ENCODE assay signal across 13 mouse cellular contexts in genomic region chr4:137481381-137482030, GRCm38 (mm10). TPM values are rescaled to one million over a fixed set of nuclear protein-coding genes. Genes with fewer than 3 reads are reported as not detected.
A peak's percentile ranks its signal among the peaks of the same experiment; 100 is the strongest.
DNase-seq lines count a peak whose midpoint lies in the region; ATAC-seq lines count a peak whose summit lies in the region.
"Had no signal": no experiment of that assay in that cellular context is flagged by ENCODE, and none has a peak within 500 bp of the region (broad histone marks: within the 10 kb centered on the region; RNA-seq: fewer than 3 reads in every experiment).

No protein-coding gene starts in this region.

- no peak overlapping the region for H3K4me3 ChIP-seq in kidney, embryonic 14.5 days (ENCODE audit: low read length)
- H3K4me3 ChIP-seq in embryonic facial prominence, embryonic 15.5 days (replicated peaks), result no peak overlapping the region
- H3K4me3 ChIP-seq in liver, embryonic 15.5 days (replicated peaks), result no peak overlapping the region

- H3K9ac ChIP-seq in kidney, embryonic 14.5 days (ENCODE audit: low read depth, low read length), result peak overlapping the region; percentile 28; the same call in 1 of the 2 replicates
- H3K9ac ChIP-seq in embryonic facial prominence, embryonic 15.5 days, result no peak overlapping the region
- no peak overlapping the region for H3K9ac ChIP-seq in liver, embryonic 15.5 days
- H3K9ac ChIP-seq: liver, embryonic 14.5 days had no signal

- 0 out of 2 replicates have a peak overlapping the region, but pooled peaks have one; percentile 2 for H3K4me2 ChIP-seq in kidney, embryonic 14.5 days (replicated peaks; ENCODE audit: low read depth, low read length)
- no peak overlapping the region for H3K4me2 ChIP-seq in embryonic facial prominence, embryonic 15.5 days (replicated peaks)
- peak overlapping the region; percentile 34; the same call in 1 of the 2 replicates for H3K4me2 ChIP-seq in liver, embryonic 15.5 days

- H3K27ac ChIP-seq in kidney, embryonic 14.5 days (ENCODE audit: low read depth, low read length), result peak overlapping the region; percentile 92
- H3K27ac ChIP-seq in embryonic facial prominence, embryonic 15.5 days (replicated peaks), result peak overlapping the region; percentile 55
- peak overlapping the region; percentile 68 for H3K27ac ChIP-seq in liver, embryonic 15.5 days (replicated peaks)
- H3K27ac ChIP-seq: liver, embryonic 14.5 days had no signal

- H3K36me3 ChIP-seq in kidney, embryonic 14.5 days (ENCODE audit: control insufficient read depth, insufficient read depth, low read length), result no peaks in the 10 kb centered on the region
- H3K36me3 ChIP-seq in embryonic facial prominence, embryonic 15.5 days, result no peaks in the 10 kb centered on the region
- H3K36me3 ChIP-seq in liver, embryonic 15.5 days (replicated peaks), result no peaks in the 10 kb centered on the region

- no peak for ATAC-seq in kidney, embryonic 14.5 days (ENCODE audit: low FRiP score, low TSS enrichment)
- no peak for ATAC-seq in embryonic facial prominence, embryonic 15.5 days (ENCODE audit: insufficient number of reproducible peaks, low FRiP score, low TSS enrichment, low read depth)
- ATAC-seq in liver, embryonic 15.5 days (ENCODE audit: insufficient read depth), result 0 out of 2 replicates have a peak, but pooled peaks have one; percentile 11

- 35% methylated on average over 13 of the region's 13 CpGs for WGBS in kidney, embryonic 14.5 days
- WGBS in embryonic facial prominence, embryonic 15.5 days, result 46% methylated on average over 13 of the region's 13 CpGs
- 65% methylated on average over 13 of the region's 13 CpGs for WGBS in liver, embryonic 15.5 days (ENCODE audit: insufficient replicate concordance)

- no peaks in the 10 kb centered on the region for H3K9me3 ChIP-seq in kidney, embryonic 14.5 days (ENCODE audit: control insufficient read depth, low read length)
- H3K9me3 ChIP-seq in embryonic facial prominence, embryonic 15.5 days (replicated peaks), result no peaks in the 10 kb centered on the region
- no peaks in the 10 kb centered on the region for H3K9me3 ChIP-seq in liver, embryonic 15.5 days (replicated peaks)

- H3K4me1 ChIP-seq in kidney, embryonic 14.5 days (ENCODE audit: control insufficient read depth, insufficient read depth, low read length), result peaks cover 92% of the 10 kb centered on the region
- peaks cover 91% of the 10 kb centered on the region for H3K4me1 ChIP-seq in embryonic facial prominence, embryonic 15.5 days
- peaks cover 79% of the 10 kb centered on the region for H3K4me1 ChIP-seq in liver, embryonic 15.5 days (replicated peaks)

- DNase-seq in adrenal gland, postnatal 10 days, result peak; percentile 14
- DNase-seq in adrenal gland, postnatal 14 days, result no peak
- DNase-seq in kidney, postnatal 25 days, result no peak
- no peak for DNase-seq in neural tube, embryonic 10.5 days (ENCODE audit: extremely low spot score, low spot score)
- no peak for DNase-seq in layer of hippocampus, adult 9-10 months (ENCODE audit: low spot score)
- DNase-seq: adrenal gland, adult 2 months; cerebellum, adult 2 months had no signal

- H3K27me3 ChIP-seq in kidney, embryonic 14.5 days (ENCODE audit: control insufficient read depth, insufficient read depth, low read length), result no peaks in the 10 kb centered on the region
- no peaks in the 10 kb centered on the region for H3K27me3 ChIP-seq in embryonic facial prominence, embryonic 15.5 days
- no peaks in the 10 kb centered on the region for H3K27me3 ChIP-seq in liver, embryonic 15.5 days

RNA-seq across cellular contexts. Expression of gene Hspg2, which starts 12.9 kb away (rescaled TPM):
- 100 to 1,000 TPM; 191 to 264 TPM for total RNA-seq in adrenal gland, postnatal 10 days (2021)
- 230 and 242 TPM in 2 replicates for total RNA-seq in adrenal gland, postnatal 14 days (2021)
- polyA plus RNA-seq in kidney, embryonic 14.5 days (2014; fragmentation: Nextera tagmentation; extraction: Ambion mirVana), result 39.6 and 56.2 TPM in 2 replicates
- polyA plus RNA-seq in embryonic facial prominence, embryonic 15.5 days (2015; fragmentation: Nextera tagmentation; extraction: Ambion mirVana), result 48.5 and 49.1 TPM in 2 replicates
- polyA plus RNA-seq in liver, embryonic 15.5 days (2015; fragmentation: Nextera tagmentation; extraction: Ambion mirVana), result 3.9 and 5.1 TPM in 2 replicates
- total RNA-seq: hematopoietic stem cell, adult 5-6 weeks had no signal

RNA-seq across cellular contexts. Expression of gene 1700013G24Rik, which starts 28.4 kb away (rescaled TPM):
- not detected for total RNA-seq in adrenal gland, postnatal 10 days (2021)
- not detected in 2 replicates for total RNA-seq in adrenal gland, postnatal 14 days (2021)
- polyA plus RNA-seq in kidney, embryonic 14.5 days (2014; fragmentation: Nextera tagmentation; extraction: Ambion mirVana), result not detected in 2 replicates
- not detected in 2 replicates for polyA plus RNA-seq in embryonic facial prominence, embryonic 15.5 days (2015; fragmentation: Nextera tagmentation; extraction: Ambion mirVana)
- not detected in 2 replicates for polyA plus RNA-seq in liver, embryonic 15.5 days (2015; fragmentation: Nextera tagmentation; extraction: Ambion mirVana)
- total RNA-seq: adrenal gland, adult 2 months; hematopoietic stem cell, adult 5-6 weeks; layer of hippocampus, adult 8-10 months had no signal
- polyA plus RNA-seq: adrenal gland, adult 2 months; cerebellum, adult 2 months; liver, embryonic 14.5 days had no signal

RNA-seq across cellular contexts. Expression of gene Cela3b, which starts 51.2 kb away (rescaled TPM):
- not detected for total RNA-seq in adrenal gland, postnatal 10 days (2021)
- total RNA-seq in adrenal gland, postnatal 14 days (2021), result not detected in 2 replicates
- not detected in 2 replicates for polyA plus RNA-seq in kidney, embryonic 14.5 days (2014; fragmentation: Nextera tagmentation; extraction: Ambion mirVana)
- polyA plus RNA-seq in embryonic facial prominence, embryonic 15.5 days (2015; fragmentation: Nextera tagmentation; extraction: Ambion mirVana), result not detected in 2 replicates
- polyA plus RNA-seq in liver, embryonic 15.5 days (2015; fragmentation: Nextera tagmentation; extraction: Ambion mirVana), result 0.18 and 1.0 TPM in 2 replicates
- total RNA-seq: adrenal gland, adult 2 months; hematopoietic stem cell, adult 5-6 weeks; layer of hippocampus, adult 8-10 months had no signal
- polyA plus RNA-seq: cerebellum, adult 2 months had no signal
